Mouse (Mus musculus) limb, embryonic 11.5 days (tissue): ENCODE data around the gene Zbed6. TPM values are rescaled to one million over a fixed set of nuclear protein-coding genes. Genes with fewer than 3 reads are reported as not detected.
"Not testable (repeated sequence)": the region's sequence is repeated elsewhere in the genome, so short reads cannot be mapped to it uniquely, and the experiment has no call there.

Experiments used
- ATAC-seq: fragments of 200-750 bp; cut with Nextera tagmentation; 2 replicates; pipeline ENCODE4 v1.8.0; 2017; ENCODE audit warnings: low read depth; ENCODE audit not compliant: insufficient number of reproducible peaks, low FRiP score, low TSS enrichment
- DNase-seq: peaks from one replicate; pipeline ENCODE4 v3.0.0-alpha.2; 2015; ENCODE audit warnings: low spot score
- H3K27ac ChIP-seq: fragments of 300-500 bp; sonication (generic); replicated peaks from 2 replicates; pipeline ENCODE4 v1.5.1; 2014; ENCODE audit warnings: low read depth, mild to moderate bottlenecking, low read length
- H3K27me3 ChIP-seq: fragments of 300-500 bp; sonication (generic); 2 replicates; pipeline ENCODE4 v1.6.1; 2014; ENCODE audit warnings: mild to moderate bottlenecking, low read length, mixed read lengths; ENCODE audit not compliant: control insufficient read depth, insufficient read depth
- H3K36me3 ChIP-seq: fragments of 300-500 bp; sonication (generic); 2 replicates; pipeline ENCODE4 v1.6.1; 2014; ENCODE audit warnings: mild to moderate bottlenecking, low read length, moderate library complexity, mixed read lengths; ENCODE audit not compliant: control insufficient read depth, insufficient read depth
- H3K4me1 ChIP-seq: fragments of 300-500 bp; sonication (generic); 2 replicates; pipeline ENCODE4 v1.6.1; 2014; ENCODE audit warnings: low read length, mixed read lengths; ENCODE audit not compliant: control insufficient read depth, insufficient read depth
- H3K4me2 ChIP-seq: fragments of 300-500 bp; sonication (generic); 2 replicates; pipeline ENCODE4 v1.6.1; 2014; ENCODE audit warnings: low read depth, mild to moderate bottlenecking, moderate library complexity; ENCODE audit not compliant: severe bottlenecking
- H3K4me3 ChIP-seq: fragments of 300-500 bp; sonication (generic); 2 replicates; pipeline ENCODE4 v1.5.1; 2014; ENCODE audit warnings: low read depth, low read length
- H3K9ac ChIP-seq: fragments of 300-500 bp; sonication (generic); 2 replicates; pipeline ENCODE4 v1.6.1; 2014; ENCODE audit warnings: mild to moderate bottlenecking, low read length
- H3K9me3 ChIP-seq: fragments of 300-500 bp; sonication (generic); 2 replicates; pipeline ENCODE4 v1.6.1; 2016; ENCODE audit warnings: low read length; ENCODE audit not compliant: control insufficient read depth
- WGBS: fragments of 180-500 bp; shearing (Covaris S2); extraction: QIAGEN DNeasy Blood & Tissue Kit; methylation state at CpG from one replicate; pipeline ENCODE4 v1.1.7; 2014; 5-methylcytosine and 5-hydroxymethylcytosine counted together
- polyA plus RNA-seq: library from polyadenylated mRNA; unstranded; fragments of >200 nt; fragmentation: Nextera tagmentation; extraction: Ambion mirVana; gene quantifications from 2 replicates; pipeline ENCODE4 v1.2.1, GENCODE M21; 2014

Zbed6 gene
- polyA plus RNA-seq, 1 experiment from 2014 or later: not detected

- Histone ChIP-seq H3K27me3 (no peaks in the 10 kb centered on the region), H3K4me2 (no peak overlapping the region), H3K36me3 (no peaks in the 10 kb centered on the region), H3K4me1 (no peaks in the 10 kb centered on the region), H3K9ac (no peak overlapping the region), H3K9me3 (no peaks in the 10 kb centered on the region), H3K27ac (no peak overlapping the region), H3K4me3 (no peak overlapping the region)
- WGBS: 81% methylated on average over 3 of the region's 3 CpGs
- DNase-seq (no peak), ATAC-seq (no peak)
These were observed 7.9 kb upstream of the Zbed6 start for GRCm38 (mm10) chr1:133668618-133669017.

- Histone ChIP-seq H3K4me1 (no peaks in the 10 kb centered on the region), H3K4me2 (no peak overlapping the region), H3K9me3 (no peaks in the 10 kb centered on the region), H3K27me3 (no peaks in the 10 kb centered on the region), H3K4me3 (no peak overlapping the region), H3K36me3 (no peaks in the 10 kb centered on the region), H3K27ac (no peak overlapping the region), H3K9ac (no peak overlapping the region)
- ATAC-seq (no peak), DNase-seq (no peak)
- 58% methylated on average over 7 of the region's 7 CpGs for WGBS
These were observed 7.0 kb upstream of the Zbed6 start for GRCm38 (mm10) chr1:133667721-133668120.

GRCm38 (mm10) chr1:133665713-133666112, 5.0 kb upstream of the Zbed6 start:
- H3K36me3 ChIP-seq, ATAC-seq, H3K4me1 ChIP-seq, H3K27me3 ChIP-seq, H3K4me3 ChIP-seq, H3K27ac ChIP-seq, H3K9me3 ChIP-seq, DNase-seq, H3K9ac ChIP-seq, H3K4me2 ChIP-seq: not testable (repeated sequence)
- WGBS: 85% methylated on average over 6 of the region's 8 CpGs

- Histone ChIP-seq H3K9me3 (no peaks in the 10 kb centered on the region), H3K4me1 (peaks cover 6% of the 10 kb centered on the region; the same call in 1 of the 2 replicates), H3K9ac (no peak overlapping the region), H3K27ac (no peak overlapping the region), H3K4me3 (no peak overlapping the region), H3K36me3 (no peaks in the 10 kb centered on the region), H3K27me3 (no peaks in the 10 kb centered on the region), H3K4me2 (no peak overlapping the region)
- no peak for DNase-seq
- WGBS: 77% methylated on average over 11 of the region's 11 CpGs
- ATAC-seq: no peak
These were observed 3.7 kb upstream of the Zbed6 start for GRCm38 (mm10) chr1:133664203-133664970.

GRCm38 (mm10) chr1:133663427-133663826, 2.7 kb upstream of the Zbed6 start:
- WGBS: 89% methylated on average over 4 of the region's 4 CpGs
- Histone ChIP-seq H3K4me3 (no peak overlapping the region), H3K4me1 (peaks cover 12% of the 10 kb centered on the region; the same call in 1 of the 2 replicates)

GRCm38 (mm10) chr1:133662941-133663340, 2.3 kb upstream of the Zbed6 start:
- ATAC-seq (no peak), DNase-seq (no peak)
- Histone ChIP-seq H3K4me2 (no peak overlapping the region), H3K9ac (no peak overlapping the region), H3K4me1 (peaks cover 12% of the 10 kb centered on the region; the same call in 1 of the 2 replicates), H3K36me3 (no peaks in the 10 kb centered on the region), H3K27ac (no peak overlapping the region), H3K27me3 (no peaks in the 10 kb centered on the region), H3K9me3 (no peaks in the 10 kb centered on the region), H3K4me3 (no peak overlapping the region)
- 96% methylated on average over 7 of the region's 7 CpGs for WGBS

More at GRCm38 (mm10) chr1:133663427-133663826, 2.7 kb upstream of the Zbed6 start:
- DNase-seq (no peak), ATAC-seq (no peak)
- no peak overlapping the region for H3K9ac ChIP-seq
- no peak overlapping the region for H3K4me2 ChIP-seq
- H3K27me3 ChIP-seq: no peaks in the 10 kb centered on the region
- H3K27ac ChIP-seq: no peak overlapping the region
- H3K36me3 ChIP-seq: no peaks in the 10 kb centered on the region
- no peaks in the 10 kb centered on the region for H3K9me3 ChIP-seq

- Histone ChIP-seq H3K4me2 (peak within 1 kb of the TSS; percentile 84), H3K4me3 (peak within 1 kb of the TSS; percentile 84), H3K27me3 (no peaks in the 10 kb centered on the region), H3K36me3 (0 out of 2 replicates have a peak, but pooled peaks cover 2% of the 10 kb centered on the region), H3K9ac (peak within 1 kb of the TSS; percentile 81), H3K4me1 (peaks cover 15% of the 10 kb centered on the region; the same call in 1 of the 2 replicates), H3K27ac (peak within 1 kb of the TSS; percentile 81), H3K9me3 (no peaks in the 10 kb centered on the region)
- ATAC-seq: peak; percentile 98
- peak; percentile 93 for DNase-seq
- 3% methylated on average over 26 of the region's 26 CpGs for WGBS
These were observed 683 bp upstream of the Zbed6 start, which contains the start of gene Gm38394 for GRCm38 (mm10) chr1:133661203-133661933. TSS of gene Gm38394 (minus strand) at chr1:133661318.

- H3K9ac ChIP-seq: no peak overlapping the region
- no peak overlapping the region for H3K4me2 ChIP-seq
- 0 out of 2 replicates have a peak, but pooled peaks cover 2% of the 10 kb centered on the region for H3K36me3 ChIP-seq
- no peak for DNase-seq
- H3K27ac ChIP-seq: no peak overlapping the region
- no peaks in the 10 kb centered on the region for H3K27me3 ChIP-seq
- H3K4me3 ChIP-seq: no peak overlapping the region
- WGBS: 93% methylated on average over 3 of the region's 3 CpGs
- H3K4me1 ChIP-seq: peaks cover 15% of the 10 kb centered on the region; the same call in 1 of the 2 replicates
- H3K9me3 ChIP-seq: no peaks in the 10 kb centered on the region
- ATAC-seq: no peak
These were observed 1.8 kb downstream of the Zbed6 start for GRCm38 (mm10) chr1:133658878-133659277.
